Mouse (Mus musculus): ENCODE measurements at regions not wholly inside any gene's neighbourhood (a gene's known extent, or its start where the extent isn't known, plus 50 kb on each side); places are given as distances from the start of the nearest gene placed in this dataset.

GRCm38 (mm10) chr10:119061958-119062599, 177.8 kb downstream of the Cand1 start:
- Histone ChIP-seq H3K27me3 (ENCODE audit: control insufficient read depth, insufficient read depth, low read length) (no peaks in the 10 kb centered on the region), H3K4me3 (ENCODE audit: insufficient read depth in 1 of 2, low read depth in 2 of 2, low read length in 2 of 2) (no peak overlapping the region), H3K4me1 (replicated peaks; ENCODE audit: control insufficient read depth in 2 of 2, insufficient read depth in 2 of 2, low read length in 1 of 2) (peaks cover 3 to 32% of the 10 kb centered on the region in 2 experiments; a peak in 2 of 4 replicates), H3K9ac (replicated peaks) (no peak overlapping the region), H3K27ac (no peak overlapping the region), H3K4me2 (ENCODE audit: low read depth) (no peak overlapping the region), H3K9me3 (ENCODE audit: control insufficient read depth, low read length) (no peaks in the 10 kb centered on the region), H3K36me3 (replicated peaks; ENCODE audit: control insufficient read depth, insufficient read depth, low read depth) (no peaks in the 10 kb centered on the region)
- DNase-seq (ENCODE audit: low read depth in 3 of 3, low spot score in 3 of 3) = no peak
- TF ChIP-seq EP300 (IDR thresholded peaks at IDR 0.05; ENCODE audit: low read depth) = no peak
- TF ChIP-seq CTCF (IDR thresholded peaks at IDR 0.05; ENCODE audit: low read depth) = no peak
- WGBS (ENCODE audit: insufficient replicate concordance) = 69% methylated on average over 13 of the region's 13 CpGs
- no peak for ATAC-seq (ENCODE audit: insufficient read depth)

GRCm38 (mm10) chr10:119061349-119061850, 178.5 kb downstream of the Cand1 start:
- H3K27ac ChIP-seq = no peak overlapping the region
- no peak for TF ChIP-seq EP300 (IDR thresholded peaks at IDR 0.05; ENCODE audit: low read depth)
- no peak for TF ChIP-seq CTCF (IDR thresholded peaks at IDR 0.05; ENCODE audit: low read depth)
- H3K4me1 ChIP-seq (replicated peaks; ENCODE audit: control insufficient read depth in 2 of 2, insufficient read depth in 2 of 2, low read length in 1 of 2) = peaks cover 3 to 32% of the 10 kb centered on the region in 2 experiments; a peak in 2 of 4 replicates
- H3K27me3 ChIP-seq (ENCODE audit: control insufficient read depth, insufficient read depth, low read length) = no peaks in the 10 kb centered on the region
- no peaks in the 10 kb centered on the region for H3K36me3 ChIP-seq (replicated peaks; ENCODE audit: control insufficient read depth, insufficient read depth, low read depth)
- H3K9ac ChIP-seq (replicated peaks) = no peak overlapping the region
- no peaks in the 10 kb centered on the region for H3K9me3 ChIP-seq (ENCODE audit: control insufficient read depth, low read length)
- ATAC-seq (ENCODE audit: insufficient read depth) = no peak
- H3K4me3 ChIP-seq (ENCODE audit: insufficient read depth in 1 of 2, low read depth in 2 of 2, low read length in 2 of 2) = no peak overlapping the region
- 69% methylated on average over 8 of the region's 8 CpGs for WGBS (ENCODE audit: insufficient replicate concordance)
- no peak overlapping the region for H3K4me2 ChIP-seq (ENCODE audit: low read depth)
- DNase-seq (ENCODE audit: low read depth in 3 of 3, low spot score in 3 of 3) = no peak

DNA sequence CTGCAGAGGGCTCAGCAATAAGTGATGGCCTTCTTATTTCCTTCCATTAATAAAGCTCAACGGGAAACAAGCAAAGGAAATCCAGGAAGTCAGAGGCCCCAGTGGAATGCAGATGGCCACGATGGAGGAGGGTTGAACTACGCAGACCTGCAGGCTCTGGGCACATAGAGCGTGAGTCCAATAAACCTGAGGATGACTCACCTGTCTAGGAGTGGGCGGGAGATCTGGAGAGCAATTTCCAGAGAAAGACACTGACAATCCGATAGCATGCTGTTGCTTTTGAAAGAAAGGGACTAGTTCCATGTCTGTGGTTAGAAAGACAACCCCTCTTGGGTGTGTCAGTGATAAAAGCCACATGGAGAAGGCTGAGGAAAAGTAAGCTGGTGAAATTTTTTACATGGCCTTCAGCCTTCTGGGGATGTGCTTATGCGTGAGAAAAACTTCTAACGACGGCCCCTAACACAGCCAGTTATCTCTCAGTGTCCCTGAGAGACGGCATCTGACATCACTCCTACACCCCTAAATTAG, 181.3 kb downstream of the Cand1 start:
- TF ChIP-seq EP300 (IDR thresholded peaks at IDR 0.05; ENCODE audit: low read depth) (no peak), CTCF (IDR thresholded peaks at IDR 0.05; ENCODE audit: low read depth) (no peak)
- Histone ChIP-seq H3K4me3 (ENCODE audit: insufficient read depth in 1 of 2, low read depth in 2 of 2, low read length in 2 of 2) (no peak overlapping the region), H3K4me1 (replicated peaks; ENCODE audit: control insufficient read depth in 2 of 2, insufficient read depth in 2 of 2, low read length in 1 of 2) (peaks cover 0 to 14% of the 10 kb centered on the region in 2 experiments; a peak in 2 of 4 replicates), H3K4me2 (ENCODE audit: low read depth) (no peak overlapping the region), H3K27me3 (ENCODE audit: control insufficient read depth, insufficient read depth, low read length) (no peaks in the 10 kb centered on the region), H3K27ac (no peak overlapping the region), H3K9me3 (ENCODE audit: control insufficient read depth, low read length) (no peaks in the 10 kb centered on the region), H3K9ac (replicated peaks) (no peak overlapping the region), H3K36me3 (replicated peaks; ENCODE audit: control insufficient read depth, insufficient read depth, low read depth) (no peaks in the 10 kb centered on the region)
- 42% methylated on average over 10 of the region's 10 CpGs for WGBS (ENCODE audit: insufficient replicate concordance)
- ATAC-seq (ENCODE audit: insufficient read depth) = no peak
- no peak for DNase-seq (ENCODE audit: low read depth in 3 of 3, low spot score in 3 of 3)

DNA sequence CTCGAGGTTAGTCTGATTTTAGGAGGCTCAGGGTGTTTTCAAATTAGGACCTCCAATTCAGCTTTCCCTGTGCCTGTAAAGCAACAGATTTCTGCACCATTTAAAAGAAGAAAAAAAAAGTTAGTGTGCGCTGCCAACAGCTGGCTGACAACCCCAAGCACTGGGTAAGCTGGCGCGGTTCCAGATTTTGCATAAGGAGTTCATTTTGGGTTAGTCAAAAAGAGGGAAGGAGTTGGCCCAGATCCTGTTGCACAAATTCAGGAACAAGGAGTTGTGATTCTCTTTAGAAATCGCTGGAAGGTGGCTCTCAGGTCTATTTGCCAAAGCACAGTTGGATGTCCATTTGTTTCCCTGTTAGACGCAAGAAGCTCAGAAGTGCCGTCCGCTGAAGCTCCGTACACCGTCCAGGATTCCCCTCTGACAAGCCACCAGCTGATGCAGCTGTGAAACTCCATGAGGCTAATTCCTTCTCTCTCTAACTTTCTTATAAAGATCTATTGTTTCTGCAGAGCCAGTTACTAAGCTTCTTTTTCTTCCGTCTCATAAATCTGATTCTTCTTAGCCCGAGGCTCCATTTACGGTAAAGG, 184.6 kb downstream of the Cand1 start:
- Histone ChIP-seq H3K9me3 (ENCODE audit: control insufficient read depth, low read length) (no peaks in the 10 kb centered on the region), H3K27ac (no peak overlapping the region), H3K4me3 (ENCODE audit: insufficient read depth in 1 of 2, low read depth in 2 of 2, low read length in 2 of 2) (no peak overlapping the region), H3K9ac (replicated peaks) (no peak overlapping the region), H3K4me2 (ENCODE audit: low read depth) (no peak overlapping the region), H3K36me3 (replicated peaks; ENCODE audit: control insufficient read depth, insufficient read depth, low read depth) (no peaks in the 10 kb centered on the region), H3K4me1 (replicated peaks; ENCODE audit: control insufficient read depth in 2 of 2, insufficient read depth in 2 of 2, low read length in 1 of 2) (peaks cover 0 to 2% of the 10 kb centered on the region in 2 experiments; a peak in 1 of 4 replicates), H3K27me3 (ENCODE audit: control insufficient read depth, insufficient read depth, low read length) (no peaks in the 10 kb centered on the region)
- 75% methylated on average over 13 of the region's 13 CpGs for WGBS (ENCODE audit: insufficient replicate concordance)
- no peak for TF ChIP-seq EP300 (IDR thresholded peaks at IDR 0.05; ENCODE audit: low read depth)
- no peak for TF ChIP-seq CTCF (IDR thresholded peaks at IDR 0.05; ENCODE audit: low read depth)
- ATAC-seq (ENCODE audit: insufficient read depth) (no peak), DNase-seq (ENCODE audit: low read depth in 3 of 3, low spot score in 3 of 3) (no peak)
